Mouse (Mus musculus): ENCODE results near the gene Coq6.

DNA sequence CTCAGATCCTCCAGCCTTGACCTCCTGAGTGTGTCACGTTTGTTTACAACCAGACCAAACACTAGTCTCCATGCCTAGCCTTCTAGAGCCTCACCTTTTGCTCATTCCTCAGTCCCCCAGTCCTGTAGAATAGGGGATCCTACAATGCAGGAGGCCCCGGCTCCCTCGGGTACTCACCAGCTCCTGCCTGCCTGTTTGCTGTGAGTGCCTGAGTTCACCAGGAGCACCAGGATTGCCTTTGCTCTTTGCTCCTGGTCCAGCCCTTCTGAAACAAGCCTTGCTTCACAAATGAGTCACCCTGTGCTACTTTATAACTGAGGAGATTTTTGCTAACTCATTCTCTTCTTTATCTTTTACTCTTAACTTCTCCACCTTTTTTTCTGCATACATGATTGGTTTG, 39.2 kb downstream of the Coq6 start:
- TF ChIP-seq CTCF (IDR thresholded peaks at IDR 0.05; ENCODE audit: low read depth) (no peak), EP300 (IDR thresholded peaks at IDR 0.05; ENCODE audit: low read depth) (no peak)

All from liver, embryonic 14.5 days (tissue).